Mouse (Mus musculus) MEL (cell line): Measurements from ENCODE around the gene Ier3. TPM values are rescaled to one million over a fixed set of nuclear protein-coding genes. Genes with fewer than 3 reads are reported as not detected.
A peak's percentile ranks its signal among the peaks of the same experiment; 100 is the strongest.

Experiments used
- DNase-seq: peaks from one replicate; pipeline ENCODE4 v3.0.0; 2011; ENCODE audit warnings: low read depth, low spot score
- H3K27ac ChIP-seq: 2 replicates; pipeline ENCODE4 v1.5.1; 2012; ENCODE audit warnings: low read depth, mild to moderate bottlenecking, control low read depth, low read length, moderate library complexity; ENCODE audit not compliant: control insufficient read depth
- H3K27me3 ChIP-seq, 2 experiments: fragments of 150-350 bp in 1 of 2; sonication (generic) in 1 of 2; 2 replicates each; pipeline ENCODE4 v1.6.1; 2012; ENCODE audit warnings: low read length in 2 of 2, mild to moderate bottlenecking in 2 of 2, improper control_type of control experiment in 1 of 2, moderate library complexity in 1 of 2; ENCODE audit not compliant: insufficient read depth in 2 of 2, control insufficient read depth in 1 of 2
- H3K36me3 ChIP-seq, 2 experiments: 2 replicates each; pipeline ENCODE4 v1.6.1; 2012 to 2014; ENCODE audit warnings: low read length in 2 of 2, improper control_type of control experiment in 1 of 2, inconsistent platforms in 1 of 2, mild to moderate bottlenecking in 1 of 2; ENCODE audit not compliant: insufficient read depth in 2 of 2, control insufficient read depth in 1 of 2
- H3K4me1 ChIP-seq, 2 experiments: fragments of 150-350 bp in 1 of 2; sonication (generic) in 1 of 2; 2 replicates each; pipeline ENCODE4 v1.6.1; 2012; ENCODE audit warnings: low read length in 2 of 2, improper control_type of control experiment in 1 of 2, mild to moderate bottlenecking in 1 of 2; ENCODE audit not compliant: insufficient read depth in 2 of 2, control insufficient read depth in 1 of 2
- H3K4me3 ChIP-seq, 2 experiments: fragments of 150-350 bp in 1 of 2; sonication (generic) in 1 of 2; 2 replicates each; pipeline ENCODE4 v1.5.1; 2012; ENCODE audit warnings: low read depth in 2 of 2, low read length in 2 of 2, mild to moderate bottlenecking in 2 of 2, moderate library complexity in 2 of 2, control low read depth in 1 of 2, improper control_type of control experiment in 1 of 2; ENCODE audit not compliant: control insufficient read depth in 1 of 2, insufficient read depth in 1 of 2
- H3K79me2 ChIP-seq: 2 replicates; pipeline ENCODE4 v1.6.1; 2012; ENCODE audit warnings: mild to moderate bottlenecking, low read length, moderate library complexity; ENCODE audit not compliant: control insufficient read depth, poor library complexity, insufficient read depth
- H3K9ac ChIP-seq: 2 replicates; pipeline ENCODE4 v1.6.1; 2012; ENCODE audit warnings: low read depth, mild to moderate bottlenecking, control low read depth, low read length, moderate library complexity; ENCODE audit not compliant: control insufficient read depth, poor library complexity, severe bottlenecking
- H3K9me3 ChIP-seq: fragments of 150-350 bp; sonication (generic); replicated peaks from 2 replicates; pipeline ENCODE4 v1.6.1; 2012; ENCODE audit warnings: mild to moderate bottlenecking, low read length, improper control_type of control experiment, moderate library complexity; ENCODE audit not compliant: insufficient read depth
- BHLHE40 ChIP-seq: IDR thresholded peaks from 2 replicates; pipeline ENCODE4 v1.6.1; 2012; ENCODE audit warnings: low read depth, mild to moderate bottlenecking, inconsistent platforms, low read length, improper control_type of control experiment, borderline replicate concordance
- CHD2 ChIP-seq: IDR thresholded peaks from 2 replicates; pipeline ENCODE4 v1.6.1; 2011; ENCODE audit warnings: low read length, improper control_type of control experiment
- CTCF ChIP-seq, 3 experiments: IDR thresholded peaks in 2 of 3; conservative IDR thresholded peaks in 1 of 3; 2 replicates each; pipeline ENCODE4 v1.5.1; 2011 to 2012; ENCODE audit warnings: low read length in 3 of 3, low read depth in 2 of 3, mild to moderate bottlenecking in 2 of 3, improper control_type of control experiment in 1 of 3, inconsistent platforms in 1 of 3, mixed read lengths in 1 of 3, moderate library complexity in 1 of 3; ENCODE audit not compliant: control insufficient read depth in 1 of 3, insufficient read depth in 1 of 3, poor library complexity in 1 of 3, severe bottlenecking in 1 of 3
- ELF1 ChIP-seq: IDR thresholded peaks from 2 replicates; pipeline ENCODE4 v1.6.1; 2014; ENCODE audit warnings: low read depth, mild to moderate bottlenecking, inconsistent platforms, low read length, improper control_type of control experiment, moderate library complexity
- EP300 ChIP-seq, 2 experiments: IDR thresholded peaks; 2 replicates each; pipeline ENCODE4 v1.6.1; 2011; ENCODE audit warnings: improper control_type of control experiment in 2 of 2, low read length in 2 of 2, low read depth in 1 of 2, mild to moderate bottlenecking in 1 of 2
- ETS1 ChIP-seq: IDR thresholded peaks from 2 replicates; pipeline ENCODE4 v1.6.1; 2012; ENCODE audit warnings: low read depth, mild to moderate bottlenecking, inconsistent platforms, low read length, improper control_type of control experiment, moderate library complexity
- GATA1 ChIP-seq: IDR thresholded peaks from 2 replicates; pipeline ENCODE4 v1.6.1; 2011; ENCODE audit warnings: low read depth, low read length, improper control_type of control experiment
- HCFC1 ChIP-seq: IDR thresholded peaks from 2 replicates; pipeline ENCODE4 v1.6.1; 2012; ENCODE audit warnings: low read depth, mild to moderate bottlenecking, inconsistent platforms, low read length, improper control_type of control experiment, moderate library complexity
- KAT2A ChIP-seq: conservative IDR thresholded peaks from 2 replicates; pipeline ENCODE4 v1.6.1; 2012; ENCODE audit warnings: low read depth, low read length, improper control_type of control experiment, inconsistent platforms
- MAFK ChIP-seq: IDR thresholded peaks from 2 replicates; pipeline ENCODE4 v1.6.1; 2011; ENCODE audit warnings: low read depth, mild to moderate bottlenecking, low read length, improper control_type of control experiment, borderline replicate concordance
- MAX ChIP-seq: IDR thresholded peaks from 2 replicates; pipeline ENCODE4 v1.6.1; 2011; ENCODE audit warnings: low read length, improper control_type of control experiment
- MAZ ChIP-seq: IDR thresholded peaks from 2 replicates; pipeline ENCODE4 v1.6.1; 2012; ENCODE audit warnings: low read depth, mild to moderate bottlenecking, inconsistent platforms, low read length, improper control_type of control experiment
- MYB ChIP-seq: IDR thresholded peaks from 2 replicates; pipeline ENCODE4 v1.6.1; 2011; ENCODE audit warnings: mild to moderate bottlenecking, low read depth, low read length, improper control_type of control experiment
- MYC ChIP-seq: IDR thresholded peaks from 2 replicates; pipeline ENCODE4 v1.6.1; 2011; ENCODE audit warnings: low read depth, mild to moderate bottlenecking, low read length, improper control_type of control experiment, moderate library complexity
- NELFE ChIP-seq: IDR thresholded peaks from 2 replicates; pipeline ENCODE4 v1.6.1; 2011; ENCODE audit warnings: low read depth, low read length, improper control_type of control experiment
- NRF1 ChIP-seq: IDR thresholded peaks from 2 replicates; pipeline ENCODE4 v1.6.1; 2014; ENCODE audit warnings: low read depth, mild to moderate bottlenecking, inconsistent platforms, low read length, improper control_type of control experiment, moderate library complexity; ENCODE audit not compliant: poor library complexity, insufficient read depth, severe bottlenecking
- POLR2A ChIP-seq, 2 experiments: IDR thresholded peaks; 2 replicates each; pipeline ENCODE4 v1.6.1; 2011 to 2012; ENCODE audit warnings: low read length in 2 of 2, mild to moderate bottlenecking in 2 of 2, control low read depth in 1 of 2, improper control_type of control experiment in 1 of 2, low read depth in 1 of 2, moderate library complexity in 1 of 2; ENCODE audit not compliant: control insufficient read depth in 1 of 2, insufficient read depth in 1 of 2, poor library complexity in 1 of 2
- RCOR1 ChIP-seq: IDR thresholded peaks from 2 replicates; pipeline ENCODE4 v1.6.1; 2012; ENCODE audit warnings: low read depth, mild to moderate bottlenecking, inconsistent platforms, low read length, improper control_type of control experiment
- SIN3A ChIP-seq: IDR thresholded peaks from 2 replicates; pipeline ENCODE4 v1.6.1; 2012; ENCODE audit warnings: low read length, improper control_type of control experiment, inconsistent platforms
- SMC3 ChIP-seq: IDR thresholded peaks from 2 replicates; pipeline ENCODE4 v1.6.1; 2011; ENCODE audit warnings: low read depth, low read length, improper control_type of control experiment
- TAL1 ChIP-seq: IDR thresholded peaks from 2 replicates; pipeline ENCODE4 v1.6.1; 2012; ENCODE audit warnings: mild to moderate bottlenecking, inconsistent platforms, low read length, moderate library complexity, mixed read lengths
- TBP ChIP-seq: IDR thresholded peaks from 2 replicates; pipeline ENCODE4 v1.8.0; 2011; ENCODE audit warnings: low read depth, low read length, improper control_type of control experiment
- TCF12 ChIP-seq: IDR thresholded peaks from 2 replicates; pipeline ENCODE4 v1.6.1; 2014; ENCODE audit warnings: low read depth, mild to moderate bottlenecking, inconsistent platforms, low read length, improper control_type of control experiment, moderate library complexity
- UBTF ChIP-seq: IDR thresholded peaks from 2 replicates; pipeline ENCODE4 v1.6.1; 2012; ENCODE audit warnings: low read depth, mild to moderate bottlenecking, inconsistent platforms, low read length, improper control_type of control experiment, moderate library complexity, borderline replicate concordance; ENCODE audit not compliant: insufficient read depth
- USF1 ChIP-seq: IDR thresholded peaks from 2 replicates; pipeline ENCODE4 v1.6.1; 2014; ENCODE audit warnings: low read depth, mild to moderate bottlenecking, inconsistent platforms, low read length, improper control_type of control experiment, moderate library complexity
- USF2 ChIP-seq, 2 experiments: IDR thresholded peaks; 2 replicates each; pipeline ENCODE4 v1.6.1; 2011 to 2012; ENCODE audit warnings: improper control_type of control experiment in 2 of 2, low read length in 2 of 2, borderline replicate concordance in 1 of 2, inconsistent platforms in 1 of 2, low read depth in 1 of 2, mild to moderate bottlenecking in 1 of 2; ENCODE audit not compliant: insufficient read depth in 1 of 2
- ZC3H11A ChIP-seq: IDR thresholded peaks from 2 replicates; pipeline ENCODE4 v1.6.1; 2012; ENCODE audit warnings: low read depth, mild to moderate bottlenecking, inconsistent platforms, low read length, improper control_type of control experiment
- ZMIZ1 ChIP-seq: IDR thresholded peaks from 2 replicates; pipeline ENCODE4 v1.6.1; 2012; ENCODE audit warnings: low read depth, mild to moderate bottlenecking, inconsistent platforms, low read length, improper control_type of control experiment, moderate library complexity
- ZNF384 ChIP-seq: IDR thresholded peaks from 2 replicates; pipeline ENCODE4 v1.6.1; 2012; ENCODE audit warnings: low read depth, mild to moderate bottlenecking, inconsistent platforms, low read length, improper control_type of control experiment
- polyA plus RNA-seq, 2 experiments: library from polyadenylated mRNA; stranded (reverse) in 1 of 2; unstranded in 1 of 2; fragments of >175 nt in 1 of 2; fragments of >200 nt in 1 of 2; gene quantifications; 2 replicates each; pipeline versions ENCODE4 v1.2.1 to v1.2.4; 2012; ENCODE audit warnings: low replicate concordance in 2 of 2, low read depth in 1 of 2; ENCODE audit not compliant: insufficient read length in 2 of 2, insufficient read depth in 1 of 2, missing spikeins in 1 of 2
- total RNA-seq: library from RNA; depleted of rRNA; stranded (reverse); fragments of 300-350 nt; gene quantifications from 2 replicates; pipeline ENCODE4 v1.2.3, GENCODE M21; 2012

Gene Ier3
- total and polyA plus RNA-seq, 3 experiments: 5.5 to 12.2 TPM; not detected in 1

- peak overlapping the region; percentile 33 to 60 for H3K4me3 ChIP-seq
- DNase-seq: no peak
- peaks cover 3 to 25% of the 10 kb centered on the region in 2 experiments; a peak in 3 of 4 replicates for H3K4me1 ChIP-seq
- H3K27me3 ChIP-seq: no peaks in the 10 kb centered on the region
- H3K9me3 ChIP-seq: no peaks in the 10 kb centered on the region
- H3K27ac ChIP-seq: peak overlapping the region; percentile 10; the same call in 1 of the 2 replicates
- TF ChIP-seq ETS1 (0 out of 2 replicates have a peak, but pooled peaks have one; percentile 10), NRF1 (no peak), USF1 (no peak), UBTF (0 out of 2 replicates have a peak, but pooled peaks have one; percentile 20), ZNF384 (no peak), ZC3H11A (no peak), ZMIZ1 (no peak)
- H3K79me2 ChIP-seq: no peaks in the 10 kb centered on the region; the same call in 1 of the 2 replicates
- peak overlapping the region; percentile 78 for H3K9ac ChIP-seq
- peaks cover 3 to 17% of the 10 kb centered on the region in 2 experiments; a peak in 3 of 4 replicates for H3K36me3 ChIP-seq
These were observed 39.3 kb downstream of the Ier3 start for GRCm38 (mm10) chr17:35860831-35861197.

GRCm38 (mm10) chr17:35861198-35861857 is 39.8 kb downstream of the Ier3 start, which contains the start of gene Nrm:
Gene Nrm (plus strand): TSS chr17:35861318.
- no peaks in the 10 kb centered on the region for H3K9me3 ChIP-seq
- H3K36me3 ChIP-seq: peaks cover 3 to 17% of the 10 kb centered on the region in 2 experiments; a peak in 3 of 4 replicates
- peak; percentile 94 for DNase-seq
- H3K4me3 ChIP-seq: peak within 1 kb of the TSS; percentile 60 to 67
- H3K79me2 ChIP-seq: peaks cover 2% of the 10 kb centered on the region; the same call in 1 of the 2 replicates
- TF ChIP-seq ZMIZ1 (no peak), CTCF (IDR thresholded peaks at IDR 0.05 in 2 of 3, conservative IDR thresholded peaks at IDR 0.05 in 1 of 3; ENCODE audit: control insufficient read depth in 1 of 3, insufficient read depth in 1 of 3, low read depth in 2 of 3, low read length in 3 of 3, poor library complexity in 1 of 3, severe bottlenecking in 1 of 3) (peak in 2 of 3 experiments; percentile 11 to 13; a peak in 1 of 6 replicates), SIN3A (peak; percentile 67; the same call in 1 of the 2 replicates), MAZ (no peak), TAL1 (peak; percentile 40; the same call in 1 of the 2 replicates), SMC3 (no peak), USF1 (no peak), KAT2A (no peak), MAX (no peak), POLR2A (IDR thresholded peaks at IDR 0.05; ENCODE audit: control insufficient read depth in 1 of 2, insufficient read depth in 1 of 2, low read depth in 1 of 2, low read length in 2 of 2, poor library complexity in 1 of 2) (peak; percentile 53 to 69; a peak in 2 of 4 replicates), TCF12 (peak; percentile 51; the same call in 1 of the 2 replicates), TBP (peak; percentile 60), BHLHE40 (peak; percentile 67), EP300 (IDR thresholded peaks at IDR 0.05; ENCODE audit: low read depth in 1 of 2, low read length in 2 of 2) (peak; percentile 70 to 77), UBTF (no peak), ELF1 (0 out of 2 replicates have a peak, but pooled peaks have one; percentile 8), MYB (no peak), NELFE (0 out of 2 replicates have a peak, but pooled peaks have one; percentile 33), RCOR1 (peak; percentile 89), MAFK (no peak), GATA1 (peak; percentile 81), HCFC1 (peak; percentile 38; the same call in 1 of the 2 replicates), CHD2 (peak; percentile 73), MYC (no peak), ETS1 (peak; percentile 78; the same call in 1 of the 2 replicates), USF2 (IDR thresholded peaks at IDR 0.05; ENCODE audit: borderline replicate concordance in 1 of 2, insufficient read depth in 1 of 2, low read depth in 1 of 2, low read length in 2 of 2) (no peak)
- peaks cover 3 to 25% of the 10 kb centered on the region in 2 experiments for H3K4me1 ChIP-seq
- H3K27me3 ChIP-seq: no peaks in the 10 kb centered on the region
- H3K27ac ChIP-seq: peak within 1 kb of the TSS; percentile 80
- H3K9ac ChIP-seq: peak within 1 kb of the TSS; percentile 78
